Mouse (Mus musculus): ENCODE data around the gene Pygb.

Pygb gene

DNA sequence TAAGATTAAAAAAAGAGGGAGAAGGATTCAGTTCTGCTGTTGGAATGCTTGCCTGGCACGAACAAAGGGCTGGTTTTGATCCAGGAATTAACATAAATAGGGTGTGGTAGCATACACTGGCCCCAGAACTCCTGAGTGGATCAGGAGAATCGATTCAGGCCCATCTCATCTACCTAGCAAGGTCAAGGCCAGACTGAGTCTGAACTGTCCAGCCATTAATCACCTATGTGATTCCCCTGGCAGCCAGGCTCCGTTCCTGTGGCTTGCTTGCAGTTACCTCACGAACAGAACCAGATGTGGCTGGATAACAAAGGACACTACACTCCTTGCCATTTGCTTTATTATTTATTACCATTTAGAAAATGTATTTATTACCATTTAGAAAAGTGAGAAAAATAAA lies 6.8 kb downstream of the Pygb start:
- DNase-seq: no peak

DNA sequence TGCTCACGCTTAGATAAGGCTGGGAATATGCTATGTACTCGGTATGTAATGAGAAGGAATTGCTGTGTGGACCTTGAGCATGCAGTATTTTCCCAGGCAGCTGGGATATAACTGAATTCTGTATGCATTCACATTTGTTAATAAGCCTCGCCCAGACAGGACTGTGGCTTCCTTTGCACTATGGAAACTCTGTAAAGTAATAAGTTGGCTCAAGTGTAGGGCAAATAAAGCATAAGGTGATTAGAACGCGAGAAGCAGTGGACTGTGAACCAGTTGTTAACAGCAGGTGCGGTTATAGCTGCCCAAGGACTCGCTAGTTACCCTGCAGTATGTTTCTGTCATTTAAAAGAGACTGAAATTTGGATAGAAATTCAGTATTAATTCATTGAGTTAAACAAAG lies 11.5 kb downstream of the Pygb start:
- DNase-seq: no peak

DNA sequence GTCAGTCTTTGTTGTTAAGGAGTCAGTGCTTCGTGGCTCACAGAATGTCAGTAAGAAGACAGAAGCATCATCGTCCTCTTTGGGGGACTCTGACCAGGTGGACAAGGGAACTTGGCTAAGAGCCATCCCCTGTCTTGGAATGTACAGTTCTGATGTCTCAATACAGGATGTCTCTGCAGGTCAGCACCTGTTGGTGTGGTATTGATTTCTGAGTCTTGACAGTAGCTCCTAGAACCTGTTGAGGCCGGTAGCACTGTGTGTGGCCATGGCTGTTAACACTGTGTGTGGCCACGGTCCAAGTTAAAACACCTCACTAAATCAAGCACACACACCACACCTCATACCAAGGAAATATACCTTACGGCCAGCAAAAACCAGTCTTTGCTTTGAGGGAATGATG lies 14.1 kb downstream of the Pygb start:
- no peak for DNase-seq

DNA sequence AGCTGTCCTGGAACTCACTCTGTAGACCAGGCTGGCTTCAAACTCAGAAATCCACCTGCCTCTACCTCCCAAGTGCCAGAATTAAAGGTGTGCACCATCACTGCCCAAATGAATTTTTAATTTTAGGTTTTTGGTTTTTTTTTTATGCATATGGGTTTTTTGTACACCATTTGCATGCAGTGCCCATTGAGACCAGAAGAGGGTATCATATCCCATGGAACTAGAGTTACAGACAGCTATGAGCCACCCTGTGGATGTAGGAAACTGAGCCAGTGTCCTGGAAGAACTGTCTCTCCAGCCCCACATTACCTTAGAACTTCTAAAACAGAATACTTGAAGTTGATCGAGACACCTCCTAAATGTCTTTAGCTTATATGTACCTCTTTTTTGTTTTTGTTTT lies 16.5 kb downstream of the Pygb start:
- no peak for DNase-seq

DNA sequence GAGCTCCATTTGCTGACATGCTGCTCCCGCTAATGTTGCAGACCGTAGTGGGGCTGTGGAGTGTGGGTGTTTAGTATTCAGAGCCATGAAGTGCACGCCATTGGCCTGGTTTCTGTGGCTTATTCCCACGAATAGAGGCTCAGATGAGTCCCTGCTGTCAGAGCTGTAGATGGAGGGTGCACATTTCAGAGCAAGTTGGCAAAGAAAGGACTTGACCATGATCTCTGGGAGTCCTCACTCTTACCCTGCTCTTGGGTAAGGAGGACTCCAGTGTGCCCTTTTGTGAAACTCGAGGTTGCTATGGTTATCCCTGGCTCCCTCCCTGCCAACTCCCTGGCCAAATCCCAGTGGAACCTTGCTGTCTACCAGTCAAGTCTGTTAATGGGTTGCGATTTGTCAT lies 21.8 kb downstream of the Pygb start:
- DNase-seq: no peak

DNA sequence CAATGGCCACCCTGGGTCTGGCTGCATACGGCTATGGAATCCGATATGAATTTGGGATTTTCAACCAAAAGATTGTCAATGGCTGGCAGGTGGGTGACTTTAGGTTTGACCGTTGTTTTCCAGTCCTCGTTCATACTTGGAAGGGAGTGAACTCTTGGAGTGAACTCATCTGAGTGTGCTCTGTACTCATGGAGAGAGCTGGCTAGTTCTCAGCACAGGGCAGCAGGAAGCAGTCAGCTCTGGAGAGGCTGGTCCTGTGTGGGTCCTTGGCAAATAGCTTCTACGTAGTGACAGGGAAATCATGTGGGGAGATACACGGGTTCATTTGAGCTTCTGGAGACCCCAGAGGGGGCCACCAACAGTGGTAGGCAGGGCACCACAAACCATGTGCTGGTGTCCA lies 22.3 kb downstream of the Pygb start:
- no peak for DNase-seq

DNA sequence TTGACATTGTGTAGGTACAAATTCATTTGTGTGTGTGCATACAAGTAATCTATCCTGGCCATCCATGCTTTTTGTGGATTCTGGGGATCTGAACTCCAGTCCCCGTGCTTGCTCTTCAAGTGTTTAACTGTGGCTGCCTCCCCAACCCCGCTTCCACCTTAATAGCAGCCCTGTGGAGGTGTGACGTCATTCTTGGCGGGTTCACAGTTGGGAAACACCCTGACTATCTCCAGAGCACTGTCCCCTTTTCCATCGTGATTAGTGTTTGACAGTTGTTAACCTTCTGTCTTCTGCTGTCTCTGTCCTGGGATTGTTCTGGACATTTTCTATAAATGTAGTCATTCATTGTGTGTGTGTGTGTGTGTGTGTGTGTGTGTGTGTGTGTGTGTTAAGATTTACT lies 24.1 kb downstream of the Pygb start:
- no peak for DNase-seq

DNA sequence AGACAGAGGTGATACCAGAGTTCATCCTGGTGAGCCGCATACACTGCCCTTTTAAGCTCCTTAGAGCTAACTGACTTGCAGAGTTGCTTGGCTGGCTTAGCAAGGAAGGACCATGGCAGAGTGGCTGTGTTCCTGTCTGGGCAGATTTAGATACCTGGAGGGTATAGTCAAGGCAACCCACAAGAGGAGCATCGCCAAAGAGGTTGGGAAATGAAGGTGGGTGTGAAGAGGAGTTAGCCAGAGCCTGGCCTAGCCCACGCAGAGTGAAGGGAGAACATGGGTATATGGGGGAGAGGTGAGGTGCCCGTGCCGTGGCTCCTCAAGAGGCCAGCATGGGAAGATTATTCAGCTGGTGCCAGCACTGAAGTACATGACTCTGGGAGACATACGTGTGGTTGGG lies 26.3 kb downstream of the Pygb start:
- DNase-seq: no peak

DNA sequence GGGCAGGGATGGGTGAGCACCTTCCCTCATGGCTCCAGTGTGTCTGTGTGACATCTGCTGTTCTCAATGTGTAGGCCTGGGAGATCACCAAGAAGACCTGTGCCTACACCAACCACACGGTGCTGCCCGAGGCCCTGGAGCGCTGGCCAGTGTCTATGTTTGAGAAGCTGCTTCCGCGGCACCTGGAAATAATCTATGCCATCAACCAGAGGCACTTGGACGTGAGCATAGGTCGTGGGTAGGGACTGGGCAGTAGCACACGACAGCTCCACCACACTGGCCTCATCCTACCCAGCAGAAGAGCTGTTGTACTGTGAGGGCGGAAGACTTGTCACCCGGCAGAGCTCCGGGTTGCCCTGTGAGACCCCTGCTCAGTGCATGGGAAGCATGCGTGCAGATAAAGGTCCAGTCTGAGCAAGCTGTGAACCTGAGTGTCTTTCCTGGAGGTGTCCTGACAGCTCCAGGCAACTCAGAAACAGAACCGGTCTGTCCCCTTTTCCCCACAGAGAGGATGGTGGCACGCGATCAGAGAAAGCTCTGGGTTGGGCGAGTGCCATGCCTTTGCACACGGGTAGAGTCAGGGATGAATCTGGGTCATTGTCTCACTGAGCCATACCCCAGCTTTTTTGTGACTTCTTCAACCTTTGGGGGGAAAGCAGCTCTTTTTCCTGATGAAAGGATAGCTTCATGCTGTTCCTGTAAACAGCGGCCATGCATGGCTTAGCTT lies 30.3 kb downstream of the Pygb start:
- no peak for DNase-seq

DNA sequence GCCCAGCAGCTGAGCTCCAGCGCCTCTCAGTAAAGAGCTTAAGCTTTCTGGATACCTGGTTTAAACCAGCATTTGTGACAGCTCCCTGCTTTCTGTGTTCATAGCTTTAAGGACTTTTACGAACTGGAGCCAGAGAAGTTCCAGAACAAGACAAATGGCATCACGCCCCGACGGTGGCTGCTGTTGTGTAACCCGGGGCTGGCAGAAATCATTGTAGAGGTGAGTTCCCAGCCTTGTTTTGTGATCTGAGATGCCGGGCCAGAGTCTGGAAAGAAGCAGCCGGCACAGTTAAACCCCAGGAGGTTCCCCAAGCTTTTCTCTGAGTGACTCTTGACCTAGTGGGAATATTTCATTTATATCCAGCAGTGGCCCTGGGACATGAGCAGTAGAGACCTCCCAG lies 32.2 kb downstream of the Pygb start:
- no peak for DNase-seq

DNA sequence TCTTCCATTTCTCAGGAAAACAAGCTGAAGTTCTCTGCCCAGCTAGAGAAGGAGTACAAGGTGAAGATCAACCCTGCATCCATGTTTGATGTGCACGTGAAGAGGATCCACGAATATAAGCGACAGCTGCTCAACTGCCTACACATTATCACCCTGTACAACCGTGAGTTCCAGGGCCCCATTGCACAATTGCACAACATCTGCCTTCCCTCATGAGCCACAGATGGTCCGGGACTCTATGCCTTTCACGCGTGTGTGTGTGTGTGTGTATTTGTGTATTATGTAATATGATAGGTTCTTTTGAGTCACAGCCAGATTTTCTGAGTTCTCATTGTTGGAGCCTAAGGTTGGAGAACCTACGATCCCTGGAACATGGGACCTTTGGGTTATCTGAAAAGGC lies 34.2 kb downstream of the Pygb start:
- no peak for DNase-seq

DNA sequence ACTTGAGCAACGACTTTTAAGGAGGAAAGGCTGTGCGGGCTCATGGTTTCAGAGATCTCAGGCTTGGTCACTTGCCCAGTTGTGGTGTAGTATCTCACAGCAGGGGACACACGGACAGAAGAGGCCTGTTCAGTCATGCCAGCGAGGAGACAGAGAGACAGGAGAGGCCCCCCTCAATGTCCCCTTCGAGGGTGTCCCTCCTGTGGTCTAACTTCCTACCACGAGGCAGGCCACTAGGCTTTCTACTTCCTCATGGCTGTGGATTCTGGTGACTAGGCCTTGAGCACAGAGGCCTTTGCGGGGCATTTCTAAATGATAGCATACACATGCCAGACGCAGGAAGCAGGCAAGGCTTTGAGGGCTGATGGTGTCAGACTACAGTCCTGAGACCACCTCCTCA lies 36.5 kb downstream of the Pygb start:
- no peak for DNase-seq

DNA sequence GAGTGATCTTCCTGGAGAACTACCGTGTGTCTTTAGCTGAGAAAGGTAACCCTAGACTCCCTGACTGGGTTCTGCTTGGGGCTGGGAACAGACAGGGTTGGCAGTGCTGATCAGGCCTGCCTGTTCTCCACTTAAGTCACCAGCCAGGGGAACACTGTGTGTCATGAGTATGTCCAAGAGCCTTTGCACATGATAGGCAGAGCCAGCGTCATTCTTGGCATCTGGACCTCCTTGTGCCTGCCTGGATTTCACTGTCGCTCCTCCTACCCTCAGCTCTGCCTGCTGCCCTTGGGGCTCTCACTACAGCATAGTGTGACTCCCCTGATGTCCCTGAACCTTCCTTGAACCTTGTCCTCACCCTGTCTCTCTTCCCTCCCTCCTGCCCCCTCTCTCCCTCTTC lies 39.9 kb downstream of the Pygb start:
- DNase-seq: no peak

DNA sequence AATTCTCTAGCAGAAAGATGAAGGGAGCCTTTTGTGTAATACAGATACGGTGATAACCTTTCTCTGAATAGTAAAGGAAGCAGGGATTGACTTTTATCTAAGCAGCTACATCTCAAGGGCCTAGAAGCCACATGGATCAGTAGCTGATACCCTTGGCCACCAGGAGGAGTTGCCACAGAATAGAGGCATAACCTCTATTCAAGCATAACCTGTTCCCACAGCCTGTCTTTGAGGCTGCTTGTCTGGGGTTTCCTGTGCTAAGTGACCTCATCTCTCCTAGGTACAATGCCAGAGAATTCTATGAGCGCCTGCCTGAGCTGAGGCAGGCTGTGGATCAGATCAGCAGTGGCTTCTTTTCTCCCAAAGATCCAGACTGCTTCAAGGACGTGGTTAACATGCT lies 41.6 kb downstream of the Pygb start:
- no peak for DNase-seq

DNA sequence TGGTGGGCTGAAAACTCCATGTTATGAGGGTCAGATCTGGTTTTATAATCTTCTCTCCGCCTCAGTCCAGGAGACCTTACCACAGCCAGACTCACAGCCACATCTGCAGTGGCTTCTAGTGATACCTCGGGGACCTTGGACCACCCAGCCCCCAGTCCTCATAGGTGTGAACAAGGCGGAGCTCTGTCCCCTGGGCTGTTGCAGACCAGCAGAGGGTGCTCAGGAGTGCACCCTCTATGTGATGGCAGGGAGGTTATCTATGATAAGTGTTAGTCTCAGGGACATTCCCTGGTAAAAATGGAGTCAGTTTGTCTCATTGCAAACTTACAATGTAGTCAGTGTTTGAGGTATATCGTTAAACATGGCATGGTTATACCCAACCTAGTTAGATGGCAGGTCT lies 42.1 kb downstream of the Pygb start:
- no peak for DNase-seq

DNA sequence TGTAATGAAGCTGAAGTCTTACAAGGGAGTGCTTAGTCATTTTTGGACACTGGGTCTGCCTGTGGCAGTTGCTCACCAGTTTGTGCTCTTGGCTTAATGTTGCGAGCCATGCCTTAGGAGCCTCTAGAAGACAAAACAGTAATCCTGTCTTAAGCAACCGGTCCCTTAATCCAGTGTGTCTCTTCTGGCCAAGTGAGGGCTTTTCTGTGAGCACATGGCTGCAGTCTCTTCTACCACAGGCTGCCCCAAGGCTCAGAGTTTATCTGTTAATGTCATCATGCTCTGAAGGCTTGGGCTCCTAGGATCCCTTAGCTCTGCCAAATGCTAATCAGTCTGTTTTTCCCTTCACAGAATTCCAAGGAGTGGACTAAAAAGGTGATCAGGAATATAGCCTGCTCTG lies 43.5 kb downstream of the Pygb start:
- DNase-seq: no peak

DNA sequence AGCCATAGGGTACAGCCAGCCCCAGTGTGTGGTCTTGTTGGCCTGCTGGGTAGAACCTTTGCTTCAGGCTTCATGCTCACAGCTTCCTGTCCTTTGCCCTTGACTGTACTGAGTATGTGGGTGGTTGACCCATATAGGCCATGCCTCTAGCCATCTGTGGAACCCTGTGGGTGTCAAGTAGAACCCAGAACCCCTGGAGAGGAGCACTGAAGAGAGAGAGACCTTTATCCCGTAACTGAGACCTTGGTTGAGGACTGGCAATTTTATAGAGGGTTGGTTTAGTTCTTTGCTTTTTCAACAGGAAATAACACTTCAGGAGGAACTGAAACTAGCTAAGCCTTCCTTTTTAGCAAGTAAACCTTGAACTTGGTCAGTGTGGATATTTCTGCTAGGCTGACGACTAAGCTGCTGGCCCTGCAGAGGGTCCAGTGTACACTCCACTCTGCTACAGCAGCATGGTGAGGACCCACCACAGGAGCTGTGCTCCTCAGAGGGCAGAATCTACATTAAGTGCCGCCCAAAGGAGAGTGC lies 44.4 kb downstream of the Pygb start:
- no peak for DNase-seq

DNA sequence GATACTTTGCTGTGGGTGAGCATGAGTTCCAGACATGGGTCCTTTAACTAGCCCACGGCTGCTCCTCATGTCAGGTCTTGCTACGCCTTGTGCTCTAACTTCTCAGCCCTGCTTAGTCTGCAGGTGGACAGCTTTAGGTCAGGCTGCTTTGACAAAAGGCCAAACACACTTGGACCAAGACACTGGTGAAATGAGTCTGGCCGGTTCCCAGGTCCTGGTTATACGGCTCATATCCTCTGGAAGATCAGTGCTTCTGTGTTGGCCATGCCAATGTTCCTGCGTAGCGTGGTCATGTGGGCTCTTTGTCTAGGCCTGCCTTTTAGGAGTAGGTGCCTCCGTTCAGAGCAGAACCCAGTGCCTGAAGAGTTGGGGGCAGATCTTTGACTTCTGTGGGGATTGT lies 45.5 kb downstream of the Pygb start:
- DNase-seq: no peak

DNA sequence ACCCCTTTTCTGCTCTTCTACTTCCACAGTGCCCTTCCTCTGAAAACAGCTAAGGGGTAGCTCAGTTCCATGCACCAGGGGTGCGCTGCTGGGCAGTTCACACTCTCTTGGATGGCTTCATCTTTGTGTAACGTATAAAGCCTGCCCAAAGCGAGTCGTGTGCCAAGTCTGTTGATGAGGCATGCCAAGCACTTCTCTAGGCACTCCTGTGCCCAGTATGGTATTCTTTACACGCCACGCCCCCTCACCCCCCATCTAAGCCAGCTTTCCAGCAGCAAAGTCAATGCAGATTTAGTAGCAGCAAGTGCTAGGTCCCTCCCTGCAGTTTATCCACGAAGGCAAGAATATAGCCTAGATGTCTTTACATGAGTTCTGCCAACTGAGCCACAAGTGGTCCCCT lies 48.1 kb downstream of the Pygb start:
- DNase-seq: no peak

DNA sequence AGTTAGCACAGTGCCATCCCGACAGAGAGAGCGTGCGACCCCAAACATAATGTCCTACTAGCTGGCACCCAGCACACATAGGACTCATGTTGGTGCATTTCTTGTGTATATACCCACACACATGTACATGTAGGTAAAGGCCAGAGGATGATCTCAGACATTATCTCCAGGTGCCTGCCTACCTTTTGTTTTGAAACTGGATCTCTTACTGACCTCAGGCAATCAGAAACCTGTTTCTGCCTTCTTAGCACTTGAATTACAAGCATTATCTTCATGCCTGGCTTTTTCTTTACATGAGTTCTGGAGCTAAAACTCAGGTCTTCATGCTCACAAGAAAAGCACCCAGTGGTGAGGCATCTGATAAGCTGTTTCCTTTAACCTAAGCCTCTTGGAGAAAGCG lies 49.4 kb downstream of the Pygb start:
- DNase-seq: no peak

DNA sequence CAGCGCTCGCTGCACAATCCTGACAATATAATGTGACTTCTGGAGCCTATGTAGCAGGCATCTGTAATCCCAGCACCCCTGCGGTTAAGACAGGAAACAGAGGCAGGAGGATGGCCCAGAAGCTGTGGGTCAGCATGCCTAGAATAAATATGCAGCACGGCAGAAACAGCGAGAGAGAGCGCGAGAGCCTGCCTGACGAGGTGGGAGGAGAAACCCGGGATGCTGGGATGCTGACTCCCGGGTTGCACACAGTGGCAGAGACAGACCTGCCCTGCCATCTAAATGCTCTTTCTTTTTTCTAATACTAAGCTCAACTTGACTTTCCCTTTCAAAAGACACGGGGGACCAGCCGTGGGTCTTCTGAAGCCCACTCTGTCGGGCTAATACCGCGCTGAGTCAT lies 50.4 kb downstream of the Pygb start:
- DNase-seq: no peak

DNA sequence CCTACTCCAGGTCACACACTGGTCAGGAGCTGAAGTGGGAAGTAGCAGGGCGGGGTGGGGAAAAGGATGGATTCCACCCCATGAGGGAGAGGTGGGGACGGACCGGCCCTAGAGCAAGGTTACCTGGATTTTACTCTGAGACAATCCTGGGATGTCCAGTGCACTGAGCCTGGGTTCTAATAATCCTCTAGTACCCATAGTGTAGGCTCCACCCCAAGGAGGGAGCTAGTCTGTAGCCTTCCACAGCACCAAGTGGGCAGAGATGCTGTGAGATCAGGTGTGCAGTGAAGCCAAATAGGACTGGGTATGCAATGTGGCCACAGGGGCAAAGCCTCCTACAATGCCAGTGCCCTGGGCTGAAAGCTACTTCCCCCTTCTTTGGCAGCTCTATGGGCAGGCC lies 51.2 kb downstream of the Pygb start:
- no peak for DNase-seq

DNA sequence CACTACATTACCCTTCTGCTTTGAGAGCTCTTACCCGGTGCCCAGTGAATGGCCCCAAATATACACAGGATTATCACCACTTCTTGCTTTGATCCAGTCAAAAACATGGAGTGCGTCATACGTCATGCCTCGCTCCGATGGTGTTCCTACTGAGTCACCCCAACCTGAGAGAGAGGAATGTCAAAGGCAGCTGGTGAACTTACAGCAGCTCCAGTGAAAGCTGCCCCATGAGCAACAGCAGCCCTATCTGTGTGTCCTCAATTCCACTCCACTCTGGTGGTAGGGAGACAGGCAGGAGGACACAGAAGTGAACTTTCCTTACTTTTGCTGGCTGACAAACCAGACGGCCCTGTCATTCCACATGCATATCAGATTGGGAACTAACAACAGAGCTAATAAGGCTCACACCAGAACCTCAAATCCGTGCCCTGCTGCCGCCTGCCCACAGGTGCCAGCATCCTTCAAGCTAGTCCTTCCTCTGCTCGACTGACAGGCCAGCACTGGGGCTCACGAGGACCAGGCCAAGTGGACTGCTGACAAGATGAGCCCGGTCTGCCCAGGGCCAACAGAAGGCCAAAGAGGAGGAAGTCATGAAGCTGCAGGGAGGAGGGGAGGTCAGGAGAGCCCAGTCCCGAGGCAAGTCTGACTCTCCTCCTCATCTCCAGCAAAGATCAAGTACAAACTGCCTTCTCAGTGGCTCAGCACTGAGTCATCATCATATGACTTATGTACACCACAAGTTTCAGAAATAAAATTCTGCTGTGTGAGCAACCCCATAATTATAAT lies 53.3 kb downstream of the Pygb start:
- DNase-seq: no peak

DNA sequence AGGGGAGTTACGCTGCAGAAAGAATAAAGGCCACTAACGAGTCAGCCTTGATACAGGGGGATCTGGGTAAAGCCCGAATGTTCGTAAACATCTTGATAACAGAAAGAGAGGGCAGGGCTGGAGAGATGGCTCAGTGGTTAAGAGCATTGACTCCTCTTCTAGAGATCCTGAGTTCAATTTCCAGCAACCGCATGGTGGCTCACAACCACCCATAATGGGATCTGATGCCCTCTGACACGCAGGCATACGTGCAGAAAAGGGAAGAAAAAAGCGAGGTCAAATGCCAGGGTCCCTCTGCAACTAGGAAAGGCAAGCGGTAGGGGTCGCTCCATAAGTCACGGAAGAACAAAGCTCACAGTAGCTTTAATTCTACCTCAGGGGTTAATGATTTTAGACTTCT lies 54.6 kb downstream of the Pygb start:
- DNase-seq: no peak

DNA sequence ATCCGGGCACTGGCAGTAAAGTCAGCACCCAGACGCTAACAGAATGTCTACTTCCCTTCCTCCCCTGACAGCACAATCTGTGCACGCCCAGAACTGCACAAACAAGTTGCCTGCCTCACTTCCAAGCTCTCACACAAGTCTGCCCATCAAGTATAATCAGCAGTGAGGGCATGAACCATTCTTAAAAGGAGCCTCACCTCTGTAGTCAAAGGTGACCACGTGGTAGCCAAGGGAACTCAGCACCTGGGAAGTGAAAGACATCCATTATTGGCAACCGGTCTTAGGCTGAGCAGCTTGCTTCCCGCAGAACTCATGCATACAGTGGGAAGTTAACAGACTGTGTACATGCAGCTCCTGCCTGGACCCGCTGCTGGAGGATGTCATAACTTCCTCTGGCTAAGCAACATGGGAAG lies 55.5 kb downstream of the Pygb start:
- no peak for DNase-seq
